Mouse (Mus musculus): ENCODE results near the gene Zfp626. TPM values are rescaled to one million over a fixed set of nuclear protein-coding genes. Genes with fewer than 3 reads are reported as not detected.
"Not testable (repeated sequence)": the region's sequence is repeated elsewhere in the genome, so short reads cannot be mapped to it uniquely, and the experiment has no call there.

The Zfp626 gene
- 1.6 and 2.3 TPM in 2 replicates for polyA plus RNA-seq (2014; fragmentation: Nextera tagmentation; extraction: Ambion mirVana)

DNA sequence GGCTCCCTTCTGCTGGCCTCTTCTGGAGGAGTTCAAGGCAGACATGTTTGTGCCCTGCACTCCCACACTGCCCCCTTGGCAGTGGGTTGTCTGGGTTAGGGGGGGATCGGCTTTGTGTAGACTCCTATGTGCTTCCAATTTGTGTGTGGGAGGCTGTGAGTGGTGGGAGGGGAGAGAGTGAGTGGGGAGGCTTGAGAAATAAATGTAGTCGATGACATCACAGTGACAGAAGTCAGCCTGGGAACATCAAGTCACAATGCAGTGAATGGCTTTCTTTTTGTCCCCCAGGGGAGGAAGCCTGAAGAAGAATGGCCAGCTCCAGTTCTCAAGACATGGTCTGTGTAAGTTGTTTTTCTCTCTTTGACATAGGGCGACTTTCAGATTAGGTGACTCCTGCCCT is at the start of gene Zfp626:
Zfp626 (plus strand) TSS at position 301 of the 400 bp plus-strand sequence.
- not testable (repeated sequence) for H3K27me3 ChIP-seq (replicated peaks; ENCODE audit: control insufficient read depth, insufficient read depth, low read length); H3K36me3 ChIP-seq (ENCODE audit: control insufficient read depth, insufficient read depth, low read length); H3K9me3 ChIP-seq (ENCODE audit: control insufficient read depth, low read length); H3K4me2 ChIP-seq; H3K9ac ChIP-seq (ENCODE audit: low read depth, low read length); H3K27ac ChIP-seq (ENCODE audit: low read depth, low read length); ATAC-seq (replicated peaks; ENCODE audit: low FRiP score); H3K4me1 ChIP-seq (replicated peaks; ENCODE audit: control insufficient read depth, insufficient read depth, low read length); DNase-seq (ENCODE audit: low spot score); H3K4me3 ChIP-seq (ENCODE audit: low read depth, low read length)
- WGBS, result 90% methylated on average over 3 of the region's 3 CpGs

- H3K9me3 ChIP-seq (ENCODE audit: control insufficient read depth, low read length), result no peaks in the 10 kb centered on the region
- H3K27me3 ChIP-seq (replicated peaks; ENCODE audit: control insufficient read depth, insufficient read depth, low read length), result no peaks in the 10 kb centered on the region
- no peak for DNase-seq (ENCODE audit: low spot score)
- H3K4me2 ChIP-seq, result peak overlapping the region; percentile 64
- H3K9ac ChIP-seq (ENCODE audit: low read depth, low read length), result 0 out of 2 replicates have a peak overlapping the region, but pooled peaks have one; percentile 25
- H3K4me1 ChIP-seq (replicated peaks; ENCODE audit: control insufficient read depth, insufficient read depth, low read length), result no peaks in the 10 kb centered on the region
- H3K4me3 ChIP-seq (ENCODE audit: low read depth, low read length), result peak overlapping the region; percentile 28; the same call in 1 of the 2 replicates
- H3K36me3 ChIP-seq (ENCODE audit: control insufficient read depth, insufficient read depth, low read length), result no peaks in the 10 kb centered on the region
- WGBS, result 7% methylated on average over 16 of the region's 17 CpGs
- no peak overlapping the region for H3K27ac ChIP-seq (ENCODE audit: low read depth, low read length)
- ATAC-seq (replicated peaks; ENCODE audit: low FRiP score), result no peak
Observed at GRCm38 (mm10) chr7:27765176-27765886, 41.7 kb upstream of the Zfp626 start.

- Histone ChIP-seq H3K9me3 (ENCODE audit: control insufficient read depth, low read length) (peaks cover 3% of the 10 kb centered on the region), H3K36me3 (ENCODE audit: control insufficient read depth, insufficient read depth, low read length) (no peaks in the 10 kb centered on the region), H3K27me3 (replicated peaks; ENCODE audit: control insufficient read depth, insufficient read depth, low read length) (no peaks in the 10 kb centered on the region), H3K27ac (ENCODE audit: low read depth, low read length) (no peak overlapping the region), H3K4me3 (ENCODE audit: low read depth, low read length) (no peak overlapping the region), H3K4me1 (replicated peaks; ENCODE audit: control insufficient read depth, insufficient read depth, low read length) (no peaks in the 10 kb centered on the region), H3K4me2 (no peak overlapping the region), H3K9ac (ENCODE audit: low read depth, low read length) (no peak overlapping the region)
- 80% methylated on average over 5 of the region's 5 CpGs for WGBS
- no peak for DNase-seq (ENCODE audit: low spot score)
- ATAC-seq (replicated peaks; ENCODE audit: low FRiP score), result no peak
Observed at GRCm38 (mm10) chr7:27789306-27789705, 17.7 kb upstream of the Zfp626 start.

- not testable (repeated sequence) for ATAC-seq (replicated peaks; ENCODE audit: low FRiP score); H3K27ac ChIP-seq (ENCODE audit: low read depth, low read length); H3K36me3 ChIP-seq (ENCODE audit: control insufficient read depth, insufficient read depth, low read length); H3K4me2 ChIP-seq; H3K27me3 ChIP-seq (replicated peaks; ENCODE audit: control insufficient read depth, insufficient read depth, low read length); H3K9me3 ChIP-seq (ENCODE audit: control insufficient read depth, low read length); DNase-seq (ENCODE audit: low spot score); H3K4me1 ChIP-seq (replicated peaks; ENCODE audit: control insufficient read depth, insufficient read depth, low read length); H3K4me3 ChIP-seq (ENCODE audit: low read depth, low read length); H3K9ac ChIP-seq (ENCODE audit: low read depth, low read length)
- 58% methylated on average over 2 of the region's 3 CpGs for WGBS
Observed at GRCm38 (mm10) chr7:27793865-27794264, 13.1 kb upstream of the Zfp626 start.

- Histone ChIP-seq H3K4me2 (no peak overlapping the region), H3K27ac (ENCODE audit: low read depth, low read length) (no peak overlapping the region), H3K27me3 (replicated peaks; ENCODE audit: control insufficient read depth, insufficient read depth, low read length) (no peaks in the 10 kb centered on the region), H3K4me3 (ENCODE audit: low read depth, low read length) (no peak overlapping the region), H3K9ac (ENCODE audit: low read depth, low read length) (no peak overlapping the region), H3K9me3 (ENCODE audit: control insufficient read depth, low read length) (no peaks in the 10 kb centered on the region), H3K36me3 (ENCODE audit: control insufficient read depth, insufficient read depth, low read length) (no peaks in the 10 kb centered on the region), H3K4me1 (replicated peaks; ENCODE audit: control insufficient read depth, insufficient read depth, low read length) (no peaks in the 10 kb centered on the region)
- DNase-seq (ENCODE audit: low spot score), result no peak
- ATAC-seq (replicated peaks; ENCODE audit: low FRiP score), result no peak
Observed at GRCm38 (mm10) chr7:27794566-27794965, 12.4 kb upstream of the Zfp626 start.

- H3K27me3 ChIP-seq (replicated peaks; ENCODE audit: control insufficient read depth, insufficient read depth, low read length), result no peaks in the 10 kb centered on the region
- no peaks in the 10 kb centered on the region for H3K9me3 ChIP-seq (ENCODE audit: control insufficient read depth, low read length)
- 0 out of 2 replicates have a peak overlapping the region, but pooled peaks have one; percentile 3 for H3K4me2 ChIP-seq
- no peak overlapping the region for H3K9ac ChIP-seq (ENCODE audit: low read depth, low read length)
- H3K4me1 ChIP-seq (replicated peaks; ENCODE audit: control insufficient read depth, insufficient read depth, low read length), result no peaks in the 10 kb centered on the region
- H3K36me3 ChIP-seq (ENCODE audit: control insufficient read depth, insufficient read depth, low read length), result no peaks in the 10 kb centered on the region
- no peak overlapping the region for H3K4me3 ChIP-seq (ENCODE audit: low read depth, low read length)
- WGBS, result 40% methylated on average over 8 of the region's 8 CpGs
- DNase-seq (ENCODE audit: low spot score), result no peak
- no peak overlapping the region for H3K27ac ChIP-seq (ENCODE audit: low read depth, low read length)
- no peak for ATAC-seq (replicated peaks; ENCODE audit: low FRiP score)
Observed at GRCm38 (mm10) chr7:27797906-27798811, 8.8 kb upstream of the Zfp626 start.

DNA sequence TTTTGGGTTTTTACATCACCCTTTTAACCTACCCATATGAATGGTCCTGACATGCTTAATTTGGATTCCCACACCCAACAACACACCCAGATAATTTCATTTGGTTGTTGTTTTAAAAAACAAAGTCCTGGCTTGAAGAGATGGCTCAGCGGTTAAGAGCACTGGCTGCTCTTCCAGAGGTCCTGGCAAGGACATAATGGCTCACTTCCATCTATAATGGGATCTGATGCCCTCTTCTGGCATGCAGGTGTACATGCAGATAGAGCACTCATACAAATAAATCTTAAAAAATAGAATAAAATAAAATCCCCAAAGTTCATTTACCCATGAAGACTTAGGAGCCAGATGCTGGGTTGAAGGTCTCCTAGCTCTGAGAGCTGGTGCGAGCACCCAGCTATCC is 5.9 kb upstream of the Zfp626 start:
- WGBS, result 63% methylated on average over 2 of the region's 2 CpGs
- Histone ChIP-seq H3K36me3 (ENCODE audit: control insufficient read depth, insufficient read depth, low read length) (no peaks in the 10 kb centered on the region), H3K9me3 (ENCODE audit: control insufficient read depth, low read length) (no peaks in the 10 kb centered on the region), H3K27me3 (replicated peaks; ENCODE audit: control insufficient read depth, insufficient read depth, low read length) (no peaks in the 10 kb centered on the region), H3K27ac (ENCODE audit: low read depth, low read length) (no peak overlapping the region), H3K9ac (ENCODE audit: low read depth, low read length) (no peak overlapping the region), H3K4me3 (ENCODE audit: low read depth, low read length) (no peak overlapping the region), H3K4me2 (no peak overlapping the region), H3K4me1 (replicated peaks; ENCODE audit: control insufficient read depth, insufficient read depth, low read length) (peaks cover 5% of the 10 kb centered on the region; the same call in 1 of the 2 replicates)
- DNase-seq (ENCODE audit: low spot score), result no peak
- no peak for ATAC-seq (replicated peaks; ENCODE audit: low FRiP score)

DNA sequence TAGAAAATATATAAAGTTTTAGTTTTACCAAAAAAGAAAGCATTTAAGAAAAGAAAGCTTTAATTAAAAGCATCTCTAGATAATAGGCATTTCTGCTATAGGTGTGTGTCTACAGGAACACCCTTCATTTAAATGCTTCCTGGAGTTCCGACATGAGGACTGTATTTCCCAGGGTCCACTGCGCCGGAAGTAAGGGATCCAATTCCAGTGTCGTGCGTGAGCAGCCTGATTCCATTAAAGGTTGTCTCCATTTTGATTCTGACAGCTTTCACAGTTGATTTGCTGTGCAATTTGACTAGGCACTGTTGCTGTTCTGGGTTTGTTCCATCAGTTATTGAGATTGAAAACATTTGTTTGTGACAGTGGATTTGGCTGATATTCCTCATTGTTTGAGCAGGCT is 4.0 kb upstream of the Zfp626 start:
- Histone ChIP-seq H3K4me3 (ENCODE audit: low read depth, low read length) (no peak overlapping the region), H3K9me3 (ENCODE audit: control insufficient read depth, low read length) (no peaks in the 10 kb centered on the region), H3K27ac (ENCODE audit: low read depth, low read length) (no peak overlapping the region), H3K9ac (ENCODE audit: low read depth, low read length) (no peak overlapping the region), H3K4me2 (no peak overlapping the region), H3K4me1 (replicated peaks; ENCODE audit: control insufficient read depth, insufficient read depth, low read length) (peaks cover 5% of the 10 kb centered on the region; the same call in 1 of the 2 replicates), H3K36me3 (ENCODE audit: control insufficient read depth, insufficient read depth, low read length) (no peaks in the 10 kb centered on the region), H3K27me3 (replicated peaks; ENCODE audit: control insufficient read depth, insufficient read depth, low read length) (no peaks in the 10 kb centered on the region)
- 78% methylated on average over 5 of the region's 5 CpGs for WGBS
- DNase-seq (ENCODE audit: low spot score) (no peak), ATAC-seq (replicated peaks; ENCODE audit: low FRiP score) (no peak)

All from liver, embryonic 11.5 days (tissue).